Mouse (Mus musculus) heart, embryonic 12.5 days (tissue): ENCODE measurements around the gene Mvd. TPM values are rescaled to one million over a fixed set of nuclear protein-coding genes. Genes with fewer than 3 reads are reported as not detected.
A peak's percentile ranks its signal among the peaks of the same experiment; 100 is the strongest.

ENCODE experiments used
- ATAC-seq: fragments of 200-750 bp; cut with Nextera tagmentation; 2 replicates; pipeline ENCODE4 v1.8.0; 2017; ENCODE audit warnings: moderate TSS enrichment, moderate library complexity; ENCODE audit not compliant: insufficient number of reproducible peaks, low FRiP score
- H3K27ac ChIP-seq: fragments of 300-500 bp; sonication (generic); 2 replicates; pipeline ENCODE4 v1.5.1; 2016; ENCODE audit warnings: mild to moderate bottlenecking, moderate library complexity; ENCODE audit not compliant: poor library complexity, severe bottlenecking
- H3K27me3 ChIP-seq: fragments of 300-500 bp; sonication (generic); replicated peaks from 2 replicates; pipeline ENCODE4 v1.6.1; 2016; ENCODE audit warnings: mild to moderate bottlenecking, moderate library complexity
- H3K36me3 ChIP-seq: fragments of 300-500 bp; sonication (generic); 2 replicates; pipeline ENCODE4 v1.6.1; 2016; ENCODE audit warnings: mild to moderate bottlenecking, moderate library complexity
- H3K4me1 ChIP-seq: fragments of 300-500 bp; sonication (generic); replicated peaks from 2 replicates; pipeline ENCODE4 v1.6.1; 2016; ENCODE audit warnings: mild to moderate bottlenecking
- H3K4me2 ChIP-seq: fragments of 300-500 bp; sonication (generic); 2 replicates; pipeline ENCODE4 v1.6.1; 2016; ENCODE audit warnings: mild to moderate bottlenecking, moderate library complexity
- H3K4me3 ChIP-seq: fragments of 300-500 bp; sonication (generic); 2 replicates; pipeline ENCODE4 v1.5.1; 2016; ENCODE audit warnings: mild to moderate bottlenecking
- H3K9ac ChIP-seq: fragments of 300-500 bp; sonication (generic); 2 replicates; pipeline ENCODE4 v1.6.1; 2016; ENCODE audit warnings: mild to moderate bottlenecking, moderate library complexity
- H3K9me3 ChIP-seq: fragments of 300-500 bp; sonication (generic); replicated peaks from 2 replicates; pipeline ENCODE4 v1.6.1; 2016; ENCODE audit warnings: mild to moderate bottlenecking, moderate library complexity
- WGBS: fragments of 180-500 bp; shearing (Covaris S2); methylation state at CpG from one replicate; pipeline ENCODE4 v1.1.7; 2016; 5-methylcytosine and 5-hydroxymethylcytosine counted together
- polyA plus RNA-seq: library from polyadenylated mRNA; unstranded; fragments of >200 nt; fragmentation: Nextera tagmentation; extraction: Ambion mirVana; gene quantifications from 2 replicates; pipeline ENCODE4 v1.2.1, GENCODE M21; 2016

Mvd gene
- polyA plus RNA-seq, 1 experiment from 2014 or later: 22.8 TPM

GRCm38 (mm10) chr8:122436146-122436545 lies 7.1 kb downstream of the Mvd start:
- Histone ChIP-seq H3K9ac (no peak overlapping the region), H3K27ac (no peak overlapping the region), H3K4me2 (no peak overlapping the region), H3K36me3 (peaks cover 54% of the 10 kb centered on the region), H3K27me3 (no peaks in the 10 kb centered on the region), H3K4me3 (no peak overlapping the region), H3K9me3 (no peaks in the 10 kb centered on the region; the same call in 1 of the 2 replicates), H3K4me1 (peaks cover 31% of the 10 kb centered on the region)
- ATAC-seq: no peak
- 90% methylated on average over 9 of the region's 9 CpGs for WGBS

- WGBS: 84% methylated on average over 6 of the region's 6 CpGs
- Histone ChIP-seq H3K9ac (no peak overlapping the region), H3K4me2 (no peak overlapping the region), H3K4me1 (peaks cover 35% of the 10 kb centered on the region), H3K9me3 (no peaks in the 10 kb centered on the region; the same call in 1 of the 2 replicates), H3K4me3 (no peak overlapping the region), H3K36me3 (peaks cover 54% of the 10 kb centered on the region), H3K27me3 (no peaks in the 10 kb centered on the region), H3K27ac (no peak overlapping the region)
- ATAC-seq: no peak
Measured at GRCm38 (mm10) chr8:122435375-122435774, 7.8 kb downstream of the Mvd start.

- no peak overlapping the region for H3K4me3 ChIP-seq
- ATAC-seq: peak; percentile 20
- H3K4me2 ChIP-seq: peak overlapping the region; percentile 91
- H3K4me1 ChIP-seq: peaks cover 33% of the 10 kb centered on the region
- H3K27ac ChIP-seq: peak overlapping the region; percentile 59; the same call in 1 of the 2 replicates
- 64% methylated on average over 11 of the region's 11 CpGs for WGBS
- H3K27me3 ChIP-seq: no peaks in the 10 kb centered on the region
- H3K9ac ChIP-seq: peak overlapping the region; percentile 84
- peaks cover 37% of the 10 kb centered on the region for H3K36me3 ChIP-seq
- no peaks in the 10 kb centered on the region; the same call in 1 of the 2 replicates for H3K9me3 ChIP-seq
Measured at GRCm38 (mm10) chr8:122433269-122433905, 9.8 kb downstream of the Mvd start.

DNA sequence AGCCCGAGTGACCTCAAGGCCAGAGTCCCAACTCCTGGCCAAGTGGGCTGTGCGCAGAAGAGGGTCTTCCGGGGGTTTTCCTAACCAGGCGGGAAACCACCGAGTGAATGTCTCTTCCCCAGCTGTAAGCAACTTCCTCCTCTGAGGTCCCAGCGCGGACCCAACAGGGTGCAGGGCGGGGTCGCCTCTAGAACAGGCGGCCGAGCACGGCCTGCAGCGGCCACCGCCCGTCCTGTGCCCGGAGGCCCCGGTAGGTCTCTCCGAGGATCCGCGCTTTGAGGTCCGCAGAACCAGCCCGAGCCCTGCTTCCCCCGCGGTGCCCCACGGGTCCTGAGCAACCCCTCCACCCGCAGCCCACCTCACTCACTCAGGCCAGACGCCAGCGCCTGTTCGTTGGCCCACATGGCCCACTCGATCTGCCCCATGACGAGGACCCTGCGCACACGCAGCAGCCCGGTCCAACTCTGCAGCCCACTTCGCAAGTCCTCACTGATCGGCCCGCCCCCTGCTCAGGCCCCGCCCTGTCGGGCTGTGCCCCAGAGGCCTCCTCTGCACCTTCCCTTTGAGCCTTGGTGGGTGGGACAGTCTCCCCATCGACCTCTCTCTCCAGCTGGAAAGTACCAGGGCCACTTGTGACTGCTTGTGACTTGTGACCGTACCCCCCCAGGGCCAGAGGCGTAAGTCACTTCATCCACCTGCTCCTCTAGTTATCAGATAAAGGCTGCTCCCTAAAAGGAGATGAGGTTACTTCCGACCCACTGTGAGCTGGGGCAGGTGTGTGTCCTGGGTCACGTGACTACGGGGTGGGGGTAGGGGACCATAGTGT lies 10.6 kb downstream of the Mvd start, which contains the start of gene Cyba:
Gene Cyba (minus strand): TSS at position 488 of the 826 bp plus-strand sequence.
- peaks cover 35% of the 10 kb centered on the region for H3K36me3 ChIP-seq

DNA sequence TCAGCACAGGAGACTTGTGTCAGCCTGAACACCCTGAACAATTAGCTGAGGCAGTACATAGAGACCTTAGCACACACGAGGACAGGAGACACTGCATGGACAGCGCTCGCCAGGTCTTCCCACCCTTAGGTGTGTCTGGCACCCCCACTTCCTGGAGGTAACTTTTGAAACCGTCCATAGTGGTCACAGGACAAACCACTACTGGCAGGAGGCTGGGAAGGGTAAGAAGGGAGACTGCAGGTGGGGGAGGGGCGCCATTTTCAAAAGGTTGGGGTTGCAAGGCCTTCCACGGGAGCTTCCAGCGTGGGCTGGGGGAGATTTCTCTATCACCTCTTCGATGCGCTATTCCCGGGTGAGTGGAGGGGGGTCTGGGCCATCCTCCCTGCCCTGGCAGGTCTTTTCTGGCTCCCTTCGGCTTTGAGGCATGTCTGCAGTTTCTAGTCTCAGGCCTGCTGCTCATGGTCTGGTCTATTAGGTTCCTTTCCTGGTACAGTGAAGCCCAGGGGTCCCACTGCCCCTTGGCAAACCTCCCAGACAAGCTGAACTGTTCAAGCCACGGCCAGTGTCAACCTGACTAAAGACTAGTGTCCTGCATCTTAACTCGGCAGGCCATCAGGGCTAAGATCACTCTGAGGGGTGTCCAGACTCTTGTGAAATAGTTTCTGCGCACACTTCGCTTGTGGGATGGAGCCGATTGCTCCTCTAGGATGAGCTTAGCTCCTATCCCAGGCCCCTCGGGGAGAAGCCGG lies 11.4 kb downstream of the Mvd start:
- H3K9me3 ChIP-seq: no peaks in the 10 kb centered on the region; the same call in 1 of the 2 replicates
- ATAC-seq: 0 out of 2 replicates have a peak, but pooled peaks have one; percentile 9
- peak overlapping the region; percentile 63 for H3K4me3 ChIP-seq
- WGBS: 26% methylated on average over 18 of the region's 18 CpGs
- H3K36me3 ChIP-seq: peaks cover 30% of the 10 kb centered on the region
- H3K4me1 ChIP-seq: peaks cover 24% of the 10 kb centered on the region
- H3K9ac ChIP-seq: peak overlapping the region; percentile 84
- H3K4me2 ChIP-seq: peak overlapping the region; percentile 91
- H3K27ac ChIP-seq: peak overlapping the region; percentile 59
- H3K27me3 ChIP-seq: no peaks in the 10 kb centered on the region

More for the DNA sequence above, 10.6 kb downstream of the Mvd start, which contains the start of gene Cyba:
- peak; percentile 84 for ATAC-seq
- no peaks in the 10 kb centered on the region; the same call in 1 of the 2 replicates for H3K9me3 ChIP-seq
- peak within 1 kb of the TSS; percentile 63 for H3K4me3 ChIP-seq
- H3K9ac ChIP-seq: peak within 1 kb of the TSS; percentile 84
- H3K4me2 ChIP-seq: peak within 1 kb of the TSS; percentile 91
- H3K27ac ChIP-seq: peak within 1 kb of the TSS; percentile 59
- peaks cover 26% of the 10 kb centered on the region for H3K4me1 ChIP-seq
- H3K27me3 ChIP-seq: no peaks in the 10 kb centered on the region
- WGBS: 4% methylated on average over 45 of the region's 45 CpGs

DNA sequence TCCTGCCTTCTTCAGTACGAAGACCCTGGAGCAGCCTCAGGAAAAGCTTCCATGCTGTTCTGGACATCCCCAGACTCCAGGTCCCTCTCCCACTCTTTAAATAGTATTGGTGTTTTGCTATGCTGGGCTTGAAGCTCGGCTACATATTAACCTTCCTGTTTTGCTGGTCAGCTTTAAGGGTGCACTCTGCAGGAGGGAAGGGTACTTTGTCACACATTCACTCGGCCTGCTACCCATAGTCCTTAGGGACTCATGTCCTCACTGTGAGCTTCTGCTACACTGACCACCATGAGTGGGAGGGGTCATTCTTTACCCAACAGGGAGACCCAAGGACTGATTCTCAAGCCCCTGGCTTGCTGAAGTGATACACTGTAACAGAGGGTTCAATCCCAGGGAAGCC lies 12.6 kb downstream of the Mvd start:
- no peaks in the 10 kb centered on the region; the same call in 1 of the 2 replicates for H3K9me3 ChIP-seq
- H3K9ac ChIP-seq: no peak overlapping the region
- peaks cover 30% of the 10 kb centered on the region for H3K36me3 ChIP-seq
- H3K4me3 ChIP-seq: no peak overlapping the region
- no peak for ATAC-seq
- H3K4me2 ChIP-seq: no peak overlapping the region
- no peak overlapping the region for H3K27ac ChIP-seq
- H3K4me1 ChIP-seq: peaks cover 24% of the 10 kb centered on the region
- no peaks in the 10 kb centered on the region for H3K27me3 ChIP-seq
- 69% methylated on average over 3 of the region's 3 CpGs for WGBS

- ATAC-seq: no peak
- Histone ChIP-seq H3K27me3 (no peaks in the 10 kb centered on the region), H3K9me3 (no peaks in the 10 kb centered on the region), H3K4me1 (peaks cover 24% of the 10 kb centered on the region), H3K9ac (no peak overlapping the region), H3K4me2 (no peak overlapping the region), H3K4me3 (no peak overlapping the region), H3K36me3 (peaks cover 29% of the 10 kb centered on the region), H3K27ac (no peak overlapping the region)
- 75% methylated on average over 10 of the region's 10 CpGs for WGBS
Measured at GRCm38 (mm10) chr8:122430058-122430636, 13.1 kb downstream of the Mvd start.

DNA sequence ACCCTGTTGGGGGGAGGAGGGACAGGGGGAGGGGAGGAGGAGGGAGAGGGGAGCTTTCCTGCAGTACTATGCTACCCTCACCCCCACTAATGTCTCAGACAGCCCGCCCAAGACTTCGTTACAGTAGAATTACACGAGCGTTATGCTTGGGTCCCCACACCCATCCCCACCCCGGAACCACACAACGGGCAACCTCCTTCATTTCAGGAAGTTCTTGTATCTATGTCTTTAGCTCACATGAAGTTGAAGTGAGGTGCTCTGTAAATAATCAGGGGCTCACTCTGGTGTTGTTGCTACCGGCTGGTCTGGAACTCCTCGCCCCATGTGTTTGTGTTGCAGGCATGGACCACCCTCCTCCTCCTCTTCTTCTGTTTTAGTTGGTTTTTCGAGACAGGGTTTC lies 15.1 kb downstream of the Mvd start:
- 85% methylated on average over 9 of the region's 9 CpGs for WGBS
- no peaks in the 10 kb centered on the region for H3K27me3 ChIP-seq
- no peak overlapping the region for H3K4me2 ChIP-seq
- H3K9me3 ChIP-seq: no peaks in the 10 kb centered on the region
- H3K4me1 ChIP-seq: peaks cover 34% of the 10 kb centered on the region
- no peak overlapping the region for H3K9ac ChIP-seq
- peaks cover 23% of the 10 kb centered on the region for H3K36me3 ChIP-seq
- no peak overlapping the region for H3K27ac ChIP-seq
- no peak overlapping the region for H3K4me3 ChIP-seq
- ATAC-seq: no peak

DNA sequence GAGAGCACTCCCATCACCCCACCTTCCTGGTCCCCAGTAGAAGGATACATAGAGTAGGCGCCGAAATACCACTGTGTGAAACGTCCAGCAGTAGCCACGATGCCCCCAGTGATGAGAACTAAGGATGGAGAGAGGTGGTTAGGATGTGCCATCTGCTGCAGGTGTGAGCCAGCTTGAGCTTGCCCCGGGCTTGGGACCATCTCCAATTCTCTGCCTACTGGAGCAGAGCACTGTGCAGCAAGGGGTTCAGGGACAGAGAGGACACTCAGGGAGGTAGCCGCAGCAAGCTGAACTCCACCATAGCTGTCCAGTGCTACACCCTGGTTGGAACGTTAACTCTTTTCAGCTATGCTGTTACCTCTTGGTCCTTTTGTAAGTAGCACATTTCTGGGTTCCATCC lies 15.6 kb downstream of the Mvd start:
- ATAC-seq: no peak
- H3K27me3 ChIP-seq: no peaks in the 10 kb centered on the region
- WGBS: 77% methylated on average over 7 of the region's 7 CpGs
- H3K36me3 ChIP-seq: peaks cover 23% of the 10 kb centered on the region
- no peak overlapping the region for H3K27ac ChIP-seq
- no peak overlapping the region for H3K4me3 ChIP-seq
- H3K9me3 ChIP-seq: no peaks in the 10 kb centered on the region
- H3K9ac ChIP-seq: no peak overlapping the region
- no peak overlapping the region for H3K4me2 ChIP-seq
- H3K4me1 ChIP-seq: peaks cover 29% of the 10 kb centered on the region

DNA sequence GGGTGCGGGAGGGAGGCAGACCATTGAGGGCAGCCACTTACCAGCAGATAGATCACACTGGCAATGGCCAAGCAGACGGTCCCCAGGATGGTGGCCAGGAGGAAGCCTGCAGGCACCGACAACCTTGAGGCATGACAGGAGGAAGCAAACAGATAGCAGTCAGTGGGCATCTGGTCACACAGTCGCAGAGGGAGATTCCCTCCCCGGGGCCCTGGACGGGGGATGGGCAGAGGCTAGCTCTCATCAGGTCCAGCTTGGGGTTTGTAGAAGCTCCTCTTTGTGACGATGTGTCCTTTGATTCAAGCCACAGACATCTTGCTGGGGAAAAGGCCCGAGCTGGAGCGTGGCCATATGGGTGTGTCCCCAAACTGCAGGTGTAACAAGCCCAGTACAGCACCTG lies 17.1 kb downstream of the Mvd start:
- Histone ChIP-seq H3K27ac (no peak overlapping the region), H3K27me3 (no peaks in the 10 kb centered on the region), H3K4me3 (no peak overlapping the region), H3K4me2 (no peak overlapping the region), H3K9ac (no peak overlapping the region), H3K9me3 (no peaks in the 10 kb centered on the region), H3K4me1 (peaks cover 16% of the 10 kb centered on the region), H3K36me3 (peaks cover 23% of the 10 kb centered on the region)
- WGBS: 59% methylated on average over 9 of the region's 9 CpGs
- ATAC-seq: no peak
